Mouse (Mus musculus): ENCODE measurements around the gene Efcab7. TPM values are rescaled to one million over a fixed set of nuclear protein-coding genes. Genes with fewer than 3 reads are reported as not detected.

Efcab7 gene
- polyA plus RNA-seq (2015; fragmentation: Nextera tagmentation; extraction: Ambion mirVana): 11.8 and 13.4 TPM in 2 replicates

GRCm38 (mm10) chr4:99829094-99830073, at the start of gene Efcab7:
Efcab7 (plus strand) TSS chr4:99829198.
- H3K4me2 ChIP-seq (ENCODE audit: low read length): peak within 1 kb of the TSS; percentile 65
- no peaks in the 10 kb centered on the region for H3K27me3 ChIP-seq (replicated peaks; ENCODE audit: control insufficient read depth, insufficient read depth, low read length)
- WGBS: under 1% methylated on average over 48 of the region's 48 CpGs
- no peaks in the 10 kb centered on the region for H3K36me3 ChIP-seq (ENCODE audit: control insufficient read depth, insufficient read depth, low read length)
- H3K4me3 ChIP-seq (ENCODE audit: low read length): peak within 1 kb of the TSS; percentile 67
- H3K27ac ChIP-seq (ENCODE audit: low read depth, low read length): peak within 1 kb of the TSS; percentile 98
- peaks cover 5% of the 10 kb centered on the region for H3K4me1 ChIP-seq (ENCODE audit: control insufficient read depth, insufficient read depth, low read depth, low read length)
- H3K9ac ChIP-seq (ENCODE audit: low read depth, low read length): peak within 1 kb of the TSS; percentile 83
- ATAC-seq: peak; percentile 95
- no peaks in the 10 kb centered on the region for H3K9me3 ChIP-seq (ENCODE audit: control insufficient read depth, low read length)

GRCm38 (mm10) chr4:99792365-99792764, 36.6 kb upstream of the Efcab7 start:
- Histone ChIP-seq H3K9me3 (ENCODE audit: control insufficient read depth, low read length) (no peaks in the 10 kb centered on the region), H3K36me3 (ENCODE audit: control insufficient read depth, insufficient read depth, low read length) (no peaks in the 10 kb centered on the region; the same call in 1 of the 2 replicates), H3K27ac (ENCODE audit: low read depth, low read length) (no peak overlapping the region), H3K27me3 (replicated peaks; ENCODE audit: control insufficient read depth, insufficient read depth, low read length) (no peaks in the 10 kb centered on the region), H3K4me2 (ENCODE audit: low read length) (no peak overlapping the region), H3K4me1 (ENCODE audit: control insufficient read depth, insufficient read depth, low read depth, low read length) (no peaks in the 10 kb centered on the region), H3K4me3 (ENCODE audit: low read length) (no peak overlapping the region), H3K9ac (ENCODE audit: low read depth, low read length) (no peak overlapping the region)
- ATAC-seq: no peak
- 93% methylated on average over 6 of the region's 6 CpGs for WGBS

- Histone ChIP-seq H3K9me3 (ENCODE audit: control insufficient read depth, low read length) (no peaks in the 10 kb centered on the region), H3K4me2 (ENCODE audit: low read length) (no peak overlapping the region), H3K27me3 (replicated peaks; ENCODE audit: control insufficient read depth, insufficient read depth, low read length) (no peaks in the 10 kb centered on the region), H3K4me1 (ENCODE audit: control insufficient read depth, insufficient read depth, low read depth, low read length) (no peaks in the 10 kb centered on the region), H3K9ac (ENCODE audit: low read depth, low read length) (no peak overlapping the region), H3K4me3 (ENCODE audit: low read length) (no peak overlapping the region), H3K36me3 (ENCODE audit: control insufficient read depth, insufficient read depth, low read length) (no peaks in the 10 kb centered on the region), H3K27ac (ENCODE audit: low read depth, low read length) (no peak overlapping the region)
- 89% methylated on average over 7 of the region's 7 CpGs for WGBS
- no peak for ATAC-seq
Observed at GRCm38 (mm10) chr4:99816697-99817460, 12.1 kb upstream of the Efcab7 start.

GRCm38 (mm10) chr4:99828337-99828736, 661 bp upstream of the Efcab7 start:
- no peak for ATAC-seq
- peak overlapping the region; percentile 65 for H3K4me2 ChIP-seq (ENCODE audit: low read length)
- 51% methylated on average over 4 of the region's 4 CpGs for WGBS

GRCm38 (mm10) chr4:99828739-99829093, 282 bp upstream of the Efcab7 start:
- H3K36me3 ChIP-seq (ENCODE audit: control insufficient read depth, insufficient read depth, low read length): no peaks in the 10 kb centered on the region
- peak overlapping the region; percentile 67 for H3K4me3 ChIP-seq (ENCODE audit: low read length)
- under 1% methylated on average over 7 of the region's 7 CpGs for WGBS
- no peaks in the 10 kb centered on the region for H3K9me3 ChIP-seq (ENCODE audit: control insufficient read depth, low read length)
- peak overlapping the region; percentile 65 for H3K4me2 ChIP-seq (ENCODE audit: low read length)
- no peaks in the 10 kb centered on the region for H3K27me3 ChIP-seq (replicated peaks; ENCODE audit: control insufficient read depth, insufficient read depth, low read length)
- peak overlapping the region; percentile 98 for H3K27ac ChIP-seq (ENCODE audit: low read depth, low read length)
- no peak for ATAC-seq
- peaks cover 5% of the 10 kb centered on the region for H3K4me1 ChIP-seq (ENCODE audit: control insufficient read depth, insufficient read depth, low read depth, low read length)
- H3K9ac ChIP-seq (ENCODE audit: low read depth, low read length): peak overlapping the region; percentile 83

More at GRCm38 (mm10) chr4:99828337-99828736, 661 bp upstream of the Efcab7 start:
- peak overlapping the region; percentile 67; the same call in 1 of the 2 replicates for H3K4me3 ChIP-seq (ENCODE audit: low read length)
- H3K9ac ChIP-seq (ENCODE audit: low read depth, low read length): no peak overlapping the region; the same call in 1 of the 2 replicates
- H3K9me3 ChIP-seq (ENCODE audit: control insufficient read depth, low read length): no peaks in the 10 kb centered on the region
- peaks cover 5% of the 10 kb centered on the region for H3K4me1 ChIP-seq (ENCODE audit: control insufficient read depth, insufficient read depth, low read depth, low read length)
- H3K27me3 ChIP-seq (replicated peaks; ENCODE audit: control insufficient read depth, insufficient read depth, low read length): no peaks in the 10 kb centered on the region
- H3K27ac ChIP-seq (ENCODE audit: low read depth, low read length): no peak overlapping the region
- no peaks in the 10 kb centered on the region for H3K36me3 ChIP-seq (ENCODE audit: control insufficient read depth, insufficient read depth, low read length)

- Histone ChIP-seq H3K9ac (ENCODE audit: low read depth, low read length) (no peak overlapping the region), H3K4me2 (ENCODE audit: low read length) (no peak overlapping the region), H3K4me1 (ENCODE audit: control insufficient read depth, insufficient read depth, low read depth, low read length) (no peaks in the 10 kb centered on the region), H3K9me3 (ENCODE audit: control insufficient read depth, low read length) (no peaks in the 10 kb centered on the region), H3K27ac (ENCODE audit: low read depth, low read length) (no peak overlapping the region), H3K36me3 (ENCODE audit: control insufficient read depth, insufficient read depth, low read length) (no peaks in the 10 kb centered on the region), H3K27me3 (replicated peaks; ENCODE audit: control insufficient read depth, insufficient read depth, low read length) (no peaks in the 10 kb centered on the region), H3K4me3 (ENCODE audit: low read length) (no peak overlapping the region)
- ATAC-seq: no peak
Observed at GRCm38 (mm10) chr4:99881882-99882281, 52.9 kb downstream of the Efcab7 start.

- no peak for ATAC-seq
- no peak overlapping the region for H3K4me2 ChIP-seq (ENCODE audit: low read length)
- H3K9me3 ChIP-seq (ENCODE audit: control insufficient read depth, low read length): no peaks in the 10 kb centered on the region
- no peaks in the 10 kb centered on the region for H3K27me3 ChIP-seq (replicated peaks; ENCODE audit: control insufficient read depth, insufficient read depth, low read length)
- H3K27ac ChIP-seq (ENCODE audit: low read depth, low read length): no peak overlapping the region
- H3K4me1 ChIP-seq (ENCODE audit: control insufficient read depth, insufficient read depth, low read depth, low read length): no peaks in the 10 kb centered on the region
- H3K4me3 ChIP-seq (ENCODE audit: low read length): no peak overlapping the region
- no peaks in the 10 kb centered on the region for H3K36me3 ChIP-seq (ENCODE audit: control insufficient read depth, insufficient read depth, low read length)
- H3K9ac ChIP-seq (ENCODE audit: low read depth, low read length): no peak overlapping the region
Observed at GRCm38 (mm10) chr4:99882405-99882804, 53.4 kb downstream of the Efcab7 start.

- ATAC-seq: no peak
- 67% methylated on average over 4 of the region's 4 CpGs for WGBS
- no peak overlapping the region for H3K27ac ChIP-seq (ENCODE audit: low read depth, low read length)
Observed at GRCm38 (mm10) chr4:99913894-99914451, 85.0 kb downstream of the Efcab7 start.

GRCm38 (mm10) chr4:99926380-99926779, 97.4 kb downstream of the Efcab7 start:
- no peak overlapping the region for H3K9ac ChIP-seq (ENCODE audit: low read depth, low read length)
- no peaks in the 10 kb centered on the region for H3K27me3 ChIP-seq (replicated peaks; ENCODE audit: control insufficient read depth, insufficient read depth, low read length)
- H3K4me3 ChIP-seq (ENCODE audit: low read length): no peak overlapping the region
- peaks cover 10% of the 10 kb centered on the region for H3K4me1 ChIP-seq (ENCODE audit: control insufficient read depth, insufficient read depth, low read depth, low read length)
- no peak overlapping the region for H3K4me2 ChIP-seq (ENCODE audit: low read length)
- H3K27ac ChIP-seq (ENCODE audit: low read depth, low read length): no peak overlapping the region
- no peaks in the 10 kb centered on the region for H3K36me3 ChIP-seq (ENCODE audit: control insufficient read depth, insufficient read depth, low read length)
- 94% methylated on average over 4 of the region's 4 CpGs for whole genome bisulfite sequencing
- no peaks in the 10 kb centered on the region for H3K9me3 ChIP-seq (ENCODE audit: control insufficient read depth, low read length)
- ATAC-seq: no peak

More at GRCm38 (mm10) chr4:99913894-99914451, 85.0 kb downstream of the Efcab7 start:
- Histone ChIP-seq H3K4me1 (ENCODE audit: control insufficient read depth, insufficient read depth, low read depth, low read length) (no peaks in the 10 kb centered on the region), H3K9me3 (ENCODE audit: control insufficient read depth, low read length) (no peaks in the 10 kb centered on the region), H3K36me3 (ENCODE audit: control insufficient read depth, insufficient read depth, low read length) (no peaks in the 10 kb centered on the region), H3K9ac (ENCODE audit: low read depth, low read length) (no peak overlapping the region), H3K27me3 (replicated peaks; ENCODE audit: control insufficient read depth, insufficient read depth, low read length) (no peaks in the 10 kb centered on the region), H3K4me2 (ENCODE audit: low read length) (no peak overlapping the region), H3K4me3 (ENCODE audit: low read length) (no peak overlapping the region)
